Mouse (Mus musculus) CH12F3 (cell line): ENCODE results near the gene Aass.
"Not testable (repeated sequence)": the region's sequence is repeated elsewhere in the genome, so short reads cannot be mapped to it uniquely, and the experiment has no call there.

Experiments
- in situ Hi-C: fragments of 300-500 bp; cut with MboI; formaldehyde crosslinking; loops from 2 replicates; pipeline ENCODE4 v1.14.3; 2020; ENCODE audit warnings: low sequenced_read_pairs

The Aass gene

DNA sequence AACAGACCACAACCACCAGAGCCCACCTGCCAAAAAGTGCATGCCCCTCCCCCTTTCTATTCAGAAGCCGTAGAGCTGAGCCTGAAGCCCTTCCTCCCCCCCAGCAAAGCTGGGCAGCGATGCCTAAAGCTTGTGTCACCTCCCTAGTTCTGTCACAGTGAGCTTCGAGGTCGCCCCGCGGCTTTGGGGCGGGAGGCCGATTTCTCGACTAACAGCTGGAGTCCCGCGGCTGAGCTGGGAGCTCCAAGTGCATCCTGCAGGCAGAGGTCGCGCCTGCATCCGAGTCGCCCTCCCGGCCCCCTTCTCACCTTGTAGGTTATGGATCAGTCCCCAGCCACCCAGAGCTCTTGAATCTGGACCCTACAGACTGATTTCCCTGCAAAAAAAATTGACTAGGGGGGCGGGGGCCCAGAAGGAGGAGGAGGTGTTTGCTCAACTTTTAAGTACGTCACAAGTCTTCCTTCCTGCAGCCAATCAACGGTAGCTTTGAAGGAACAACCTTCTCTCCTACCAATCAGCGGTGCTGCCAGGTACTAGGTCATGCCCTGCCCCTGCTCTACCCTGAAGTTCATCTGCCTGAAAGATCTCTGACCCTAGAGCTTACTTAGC, at the start of gene Aass:
Gene Aass (minus strand): TSS at position 414 of the 609 bp plus-strand sequence.
- in situ Hi-C loops: no loop called here

DNA sequence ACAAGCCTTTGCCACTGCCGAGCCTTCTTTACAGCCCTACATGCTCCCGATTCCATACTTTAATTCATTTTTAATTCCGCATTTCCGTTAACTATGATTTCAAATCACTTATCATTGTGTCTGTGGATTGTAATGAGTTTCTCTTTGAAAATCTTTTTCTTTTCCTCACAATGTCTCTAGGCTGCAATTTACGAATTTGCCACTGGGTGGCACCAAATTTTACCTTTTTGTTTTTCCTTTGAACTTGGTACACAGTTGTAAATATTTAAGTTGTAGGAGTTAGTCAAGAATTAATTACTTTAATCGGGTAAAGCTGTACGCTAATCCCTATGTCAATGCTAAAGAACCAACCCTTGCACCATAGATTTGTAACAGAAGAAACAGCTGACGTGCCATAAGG, 47.3 kb upstream of the Aass start:
- in situ Hi-C loops: no loop called here

DNA sequence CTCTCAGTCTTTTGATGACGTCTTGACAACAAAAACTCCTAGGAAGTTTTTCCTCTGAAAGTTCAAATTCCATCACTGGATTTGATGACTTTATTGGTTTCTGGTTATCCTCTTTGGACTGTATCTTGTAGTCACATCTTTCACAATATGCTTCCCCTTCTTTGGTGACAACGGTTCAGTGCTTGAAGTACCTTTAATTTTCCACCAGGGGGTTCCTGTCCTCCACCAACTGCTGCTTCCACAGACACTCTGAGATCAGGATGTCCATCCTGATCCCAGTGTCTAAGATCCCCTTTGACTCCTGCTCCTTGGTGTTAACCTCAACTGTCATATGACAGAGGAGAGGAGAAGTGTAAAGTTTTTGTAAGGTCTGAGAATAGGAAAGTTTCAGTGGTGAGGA, 31.0 kb upstream of the Aass start:
- in situ Hi-C loops: not testable (repeated sequence)

DNA sequence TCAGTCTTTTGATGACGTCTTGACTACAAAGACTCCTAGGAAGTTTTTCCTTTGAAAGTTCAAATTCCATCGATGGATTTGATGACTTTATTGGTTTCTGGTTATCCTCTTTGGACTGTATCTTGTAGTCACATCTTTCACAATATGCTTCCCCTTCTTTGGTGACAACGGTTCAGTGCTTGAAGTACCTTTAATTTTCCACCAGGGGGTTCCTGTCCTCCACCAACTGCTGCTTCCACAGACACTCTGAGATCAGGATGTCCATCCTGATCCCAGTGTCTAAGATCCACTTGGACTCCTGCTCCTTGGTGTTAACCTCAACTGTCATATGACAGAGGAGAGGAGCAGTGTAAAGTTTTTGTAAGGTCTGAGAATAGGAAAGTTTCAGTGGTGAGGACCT, 23.6 kb upstream of the Aass start:
- in situ Hi-C loops: not testable (repeated sequence)

DNA sequence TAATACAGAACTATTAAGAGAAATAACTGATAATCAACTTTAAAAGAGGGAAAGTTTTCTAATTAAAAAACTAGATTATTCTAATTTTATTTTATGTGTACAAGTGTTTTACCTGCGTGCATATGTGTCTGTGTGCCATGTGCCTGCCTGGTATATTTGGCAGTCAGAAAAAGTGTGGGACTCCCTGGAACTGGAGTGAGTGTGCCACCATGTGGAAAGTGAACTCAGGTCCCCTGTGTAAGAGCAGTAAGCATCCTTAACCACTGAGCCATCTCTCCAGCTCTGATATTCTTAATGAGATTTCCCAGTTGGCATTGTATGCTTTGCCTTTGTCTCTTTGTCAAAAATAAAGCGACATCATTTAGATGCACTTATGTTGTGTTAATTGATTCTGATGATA, 20.3 kb upstream of the Aass start:
- in situ Hi-C loops: no loop called here

DNA sequence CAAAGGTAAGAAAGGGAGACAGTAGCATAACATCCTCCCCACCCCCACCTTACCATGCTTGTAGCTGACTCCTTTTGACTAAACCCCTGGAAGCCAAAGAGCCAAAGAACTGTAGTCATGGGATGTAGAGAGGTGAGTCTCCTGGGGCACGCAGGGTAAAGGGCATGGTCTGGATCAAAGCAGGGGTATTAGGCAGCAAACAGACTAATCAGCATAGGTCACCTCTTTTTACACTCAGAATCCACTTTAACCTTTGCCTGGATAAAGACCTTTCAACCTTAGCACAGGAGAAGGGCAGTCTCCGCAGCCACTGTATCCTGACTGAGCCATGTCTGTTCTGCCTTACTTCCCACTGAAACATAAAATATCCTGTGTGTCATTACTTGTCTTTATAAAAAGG, 14.4 kb upstream of the Aass start:
- in situ Hi-C loops: no loop called here

DNA sequence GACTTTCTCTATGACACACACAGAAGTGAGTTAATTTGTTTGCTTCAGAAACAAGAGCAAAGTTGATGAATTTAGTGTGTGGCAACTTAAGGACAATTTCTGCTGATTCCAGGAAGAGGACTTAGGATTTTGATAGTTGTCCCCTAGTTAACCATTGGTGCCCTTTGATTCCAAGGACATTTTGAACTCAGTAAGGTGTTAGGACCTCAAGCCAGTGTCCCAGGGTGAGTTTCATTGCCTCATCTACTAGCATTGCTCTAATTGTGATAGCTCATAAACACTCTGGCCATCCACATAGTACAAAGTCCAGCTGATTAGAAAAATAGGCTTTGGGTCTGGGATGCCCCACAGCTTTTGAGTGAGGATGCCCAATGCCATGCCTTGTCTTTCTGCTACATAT, 11.2 kb upstream of the Aass start:
- in situ Hi-C loops: no loop called here

DNA sequence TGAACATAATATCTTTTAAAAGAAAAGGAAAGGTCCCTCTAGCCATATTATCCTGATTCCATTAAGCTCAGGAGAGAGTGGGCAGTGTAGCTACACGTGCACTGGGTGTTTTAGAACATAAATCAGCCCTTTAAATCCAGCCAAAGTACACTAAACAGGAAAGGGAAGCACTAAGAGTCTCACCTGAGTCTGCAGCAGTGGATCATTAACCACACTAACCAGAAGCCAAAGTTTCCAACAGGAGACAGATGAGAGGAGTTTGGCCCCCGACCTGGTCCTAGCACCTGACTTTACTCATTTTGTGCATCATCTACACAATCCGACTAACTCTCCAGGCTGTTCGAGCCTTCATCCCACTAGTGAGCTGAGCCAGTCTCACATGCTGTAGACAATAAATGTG, 1.8 kb downstream of the Aass start:
- in situ Hi-C loops: no loop called here

DNA sequence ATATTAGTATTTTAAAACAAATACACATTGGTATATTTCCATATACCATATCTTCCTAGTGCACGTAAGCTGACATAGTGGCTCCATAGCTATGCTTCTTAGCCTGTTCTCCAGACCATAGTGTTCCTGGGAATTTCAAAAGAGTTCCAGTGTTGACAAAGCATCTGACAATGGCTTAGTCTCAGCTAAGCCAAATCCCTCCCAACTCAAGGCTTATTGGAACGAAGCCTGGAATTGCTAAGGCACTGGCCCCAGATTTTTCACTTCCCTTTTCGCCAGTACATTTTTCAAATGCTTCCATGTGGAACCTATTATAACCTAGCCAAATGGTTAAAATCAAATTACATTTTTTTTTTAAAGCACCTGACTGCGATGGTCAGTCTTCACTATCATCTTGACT, 3.6 kb downstream of the Aass start:
- in situ Hi-C loops: no loop called here

DNA sequence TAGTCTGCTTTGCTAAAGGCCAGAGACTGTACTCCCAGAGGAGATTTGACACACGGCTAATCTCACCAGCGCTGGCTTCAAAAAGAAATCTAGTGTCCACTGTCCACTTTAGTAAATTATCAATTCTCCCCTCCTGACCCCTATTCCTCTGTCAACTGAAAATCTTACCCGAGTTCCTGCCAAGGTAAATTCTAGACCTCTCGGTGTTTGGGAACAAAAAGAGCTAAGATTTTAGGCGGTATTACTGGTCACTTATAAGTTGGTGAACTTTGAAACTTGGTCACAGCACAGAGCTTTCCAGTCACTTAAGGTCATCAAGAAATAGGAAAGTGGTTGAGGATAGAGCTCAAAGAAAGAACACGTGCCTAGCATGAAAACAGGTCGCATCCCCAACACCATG, 6.1 kb downstream of the Aass start:
- in situ Hi-C loops: no loop called here

DNA sequence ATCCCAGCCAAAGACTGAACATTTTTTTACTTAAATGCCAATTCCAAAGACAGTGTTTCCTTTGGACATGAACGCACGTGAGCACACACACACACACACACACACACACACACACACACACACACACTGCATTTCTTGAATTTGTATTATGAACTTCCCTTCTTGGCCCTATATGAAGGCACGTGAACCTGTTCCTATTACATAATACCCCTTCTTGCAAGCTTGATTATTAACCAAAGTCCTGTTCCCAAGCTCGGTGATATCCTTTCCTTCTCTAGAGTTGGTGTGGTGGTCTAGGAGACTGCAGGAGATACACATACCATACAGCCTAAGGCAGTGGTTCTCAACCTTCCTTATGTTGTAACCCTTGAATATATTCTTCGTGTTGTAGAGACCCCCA, 7.0 kb downstream of the Aass start:
- in situ Hi-C loops: no loop called here

DNA sequence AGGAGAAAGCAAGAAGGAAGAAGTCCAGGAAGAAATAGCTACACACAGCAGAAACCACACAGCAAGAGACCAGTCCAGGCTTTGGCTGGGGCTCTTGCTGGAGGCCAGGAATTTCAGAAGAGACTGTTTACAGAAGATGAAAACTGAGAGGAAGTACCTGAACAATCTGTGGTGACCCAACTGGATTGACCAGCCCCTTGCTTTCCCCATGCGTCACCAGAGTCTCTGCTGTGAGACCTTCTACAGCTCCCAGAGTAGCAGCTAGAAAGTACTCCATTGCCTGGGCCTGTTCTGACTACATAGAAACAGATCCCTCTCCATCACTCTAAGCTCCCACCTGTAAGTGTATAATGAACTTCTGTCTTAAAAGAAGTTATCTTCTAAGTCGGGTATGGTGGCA, 8.0 kb downstream of the Aass start:
- in situ Hi-C loops: no loop called here

DNA sequence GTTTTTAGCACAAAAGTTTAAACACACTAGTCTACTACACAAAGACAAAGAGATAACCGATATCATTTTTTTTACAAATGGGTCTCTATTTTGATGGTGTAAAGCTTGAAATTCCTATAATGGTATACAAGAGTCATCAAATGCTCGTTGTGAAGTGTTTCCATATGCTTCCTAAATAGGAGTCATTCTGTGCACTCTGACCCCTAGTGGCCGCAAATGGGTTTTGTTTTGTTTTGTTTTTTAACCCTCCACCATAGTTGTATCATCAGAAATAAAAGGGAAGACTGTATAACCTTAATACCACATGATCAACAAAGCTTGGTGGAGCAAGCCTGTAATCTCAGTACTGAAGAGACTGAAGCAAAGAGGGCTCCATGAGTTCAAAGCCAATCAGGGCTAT, 9.9 kb downstream of the Aass start:
- in situ Hi-C loops: no loop called here

DNA sequence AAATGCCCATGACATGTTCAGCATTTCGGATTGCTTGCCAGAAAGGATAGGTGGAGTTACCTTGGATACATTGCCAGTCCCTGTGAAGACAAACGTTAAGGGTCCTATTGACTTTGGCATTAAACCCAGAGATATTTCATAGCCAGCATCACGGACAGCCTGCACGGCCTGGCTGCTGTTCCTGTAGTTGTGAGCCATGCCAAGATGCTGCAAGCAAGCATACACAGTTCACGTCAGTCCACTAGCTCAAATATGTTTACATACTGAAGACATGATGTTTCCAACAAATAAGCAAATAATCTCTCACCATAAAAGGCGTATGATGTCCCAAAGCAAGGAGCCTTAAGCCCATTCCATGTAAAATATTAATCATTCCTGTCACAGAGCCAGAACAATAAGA, 18.0 kb downstream of the Aass start:
- in situ Hi-C loops: no loop called here

DNA sequence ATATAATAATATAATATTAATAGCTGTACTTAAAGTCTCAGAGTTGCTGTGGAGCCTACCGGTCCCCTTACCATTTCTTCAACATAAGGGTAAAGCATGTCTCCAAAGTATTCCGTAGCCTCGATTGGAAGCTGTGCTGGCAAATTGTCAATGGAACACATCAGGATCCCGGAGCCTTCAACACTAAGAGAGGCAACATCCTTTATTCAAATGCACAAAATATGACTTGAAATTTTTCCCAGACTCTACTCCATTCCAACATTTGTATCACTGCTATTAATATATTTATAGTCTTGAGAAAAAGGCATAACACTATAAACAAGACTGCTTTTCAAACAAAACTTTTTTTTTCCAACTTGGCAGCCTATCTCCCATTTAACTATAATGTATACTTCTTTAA, 25.7 kb downstream of the Aass start:
- in situ Hi-C loops: no loop called here

DNA sequence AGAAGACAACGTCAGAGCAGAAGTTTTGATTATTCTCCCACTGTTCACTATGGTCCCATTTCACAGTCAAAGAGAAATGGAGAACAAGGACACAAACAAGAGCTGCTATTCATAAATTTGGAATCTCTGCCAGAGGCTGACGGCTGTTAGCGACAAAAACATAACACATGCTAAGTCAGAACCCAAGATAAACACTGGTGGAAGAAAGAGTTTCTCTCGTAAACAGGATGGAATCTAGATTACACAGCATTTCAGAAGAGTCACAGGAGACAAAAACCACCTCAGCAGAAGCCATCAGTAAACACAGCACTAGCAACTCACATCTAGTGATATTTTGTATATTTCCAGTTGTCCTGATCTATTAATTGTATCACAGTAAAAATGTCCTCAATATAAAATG, 26.4 kb downstream of the Aass start:
- in situ Hi-C loops: no loop called here

DNA sequence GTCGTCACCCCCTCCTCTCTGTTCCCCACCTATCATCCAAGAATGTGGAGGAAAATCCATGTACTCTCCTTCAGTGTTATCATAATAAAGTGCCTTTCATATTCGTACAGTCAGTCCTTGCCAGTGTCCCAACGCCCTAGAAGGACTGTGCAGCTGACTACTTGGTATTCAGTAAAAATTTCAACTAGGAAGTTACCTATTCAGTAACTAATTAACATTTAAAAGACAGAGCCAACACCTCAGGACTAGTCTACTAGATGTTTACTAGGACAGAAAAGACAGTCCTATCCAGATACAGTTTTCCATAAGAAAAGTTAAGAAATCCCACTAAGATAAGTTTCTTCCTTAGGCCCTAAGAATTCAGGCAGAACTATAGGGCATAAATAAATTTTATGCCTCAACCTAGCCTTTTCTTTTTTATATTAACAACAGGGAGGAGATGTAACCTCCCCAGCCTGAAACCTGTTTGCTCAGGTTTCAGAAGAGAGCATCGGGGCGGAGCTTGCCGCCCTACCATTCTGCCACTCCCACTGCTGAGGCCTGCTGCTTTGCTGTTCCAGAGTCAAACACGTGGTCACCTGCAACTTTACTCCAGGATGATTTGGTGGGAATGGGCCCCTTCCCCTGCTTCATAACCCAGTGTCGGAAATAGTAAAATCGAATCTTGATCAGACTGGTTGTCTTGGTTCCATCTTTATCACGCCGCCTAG, 42.3 kb downstream of the Aass start:
- in situ Hi-C loops: not testable (repeated sequence)

DNA sequence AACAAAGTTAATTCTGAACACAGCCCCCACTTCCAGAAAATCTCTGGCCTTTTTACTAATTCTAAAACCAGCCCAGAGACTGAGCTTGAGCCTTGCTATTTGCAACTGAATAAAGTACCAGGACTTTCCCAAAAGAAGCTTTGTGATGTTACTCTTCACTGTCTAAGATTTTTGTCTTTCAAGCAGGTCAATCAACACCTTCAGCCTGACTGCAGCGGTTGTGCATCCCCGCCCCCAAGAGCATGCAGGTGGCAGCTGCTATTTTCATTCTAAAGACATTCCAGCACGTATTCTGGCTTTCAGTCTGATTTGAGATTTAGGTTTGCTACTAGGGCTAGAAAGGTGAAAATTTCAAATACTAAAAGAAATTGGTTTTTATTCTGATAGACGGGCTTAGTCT, 43.5 kb downstream of the Aass start:
- in situ Hi-C loops: not testable (repeated sequence)

DNA sequence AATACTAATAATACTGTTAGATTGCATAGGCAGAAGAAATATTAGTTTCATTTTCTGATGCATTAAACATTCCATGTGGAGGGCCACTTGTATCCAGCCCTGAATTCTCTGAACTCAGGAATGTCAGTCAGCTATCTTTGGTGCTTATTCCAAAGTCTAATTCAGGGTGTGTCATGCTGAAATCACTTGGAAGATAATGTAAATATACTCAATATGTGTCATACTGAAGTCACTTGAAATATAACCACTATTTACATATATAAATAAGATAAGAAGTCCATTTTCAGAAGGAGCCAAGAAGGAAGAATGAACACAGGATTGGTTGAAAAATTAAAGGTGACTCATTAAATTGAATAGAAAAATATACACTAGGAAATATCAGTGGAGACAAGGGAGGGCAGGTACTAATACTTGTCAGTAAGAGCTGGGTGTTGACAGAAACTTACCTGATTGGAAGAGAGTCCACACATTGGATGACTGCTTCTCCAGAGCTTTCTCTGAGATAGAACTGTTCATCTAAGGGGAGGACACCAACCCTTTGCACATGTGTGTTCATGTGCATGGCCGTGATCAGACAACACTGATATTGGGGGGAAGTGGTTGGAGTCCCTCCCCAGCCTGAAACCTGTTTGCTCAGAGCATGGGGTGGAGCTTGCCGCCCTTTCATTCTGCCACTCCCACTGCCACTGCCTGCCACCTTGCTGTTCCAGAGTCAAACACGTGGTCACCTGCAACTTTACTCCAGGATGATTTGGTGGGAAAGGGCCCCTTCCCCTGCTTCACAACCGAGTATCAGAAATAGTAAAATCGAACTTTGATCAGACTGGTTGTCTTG, 48.0 kb downstream of the Aass start:
- in situ Hi-C loops: no loop called here

DNA sequence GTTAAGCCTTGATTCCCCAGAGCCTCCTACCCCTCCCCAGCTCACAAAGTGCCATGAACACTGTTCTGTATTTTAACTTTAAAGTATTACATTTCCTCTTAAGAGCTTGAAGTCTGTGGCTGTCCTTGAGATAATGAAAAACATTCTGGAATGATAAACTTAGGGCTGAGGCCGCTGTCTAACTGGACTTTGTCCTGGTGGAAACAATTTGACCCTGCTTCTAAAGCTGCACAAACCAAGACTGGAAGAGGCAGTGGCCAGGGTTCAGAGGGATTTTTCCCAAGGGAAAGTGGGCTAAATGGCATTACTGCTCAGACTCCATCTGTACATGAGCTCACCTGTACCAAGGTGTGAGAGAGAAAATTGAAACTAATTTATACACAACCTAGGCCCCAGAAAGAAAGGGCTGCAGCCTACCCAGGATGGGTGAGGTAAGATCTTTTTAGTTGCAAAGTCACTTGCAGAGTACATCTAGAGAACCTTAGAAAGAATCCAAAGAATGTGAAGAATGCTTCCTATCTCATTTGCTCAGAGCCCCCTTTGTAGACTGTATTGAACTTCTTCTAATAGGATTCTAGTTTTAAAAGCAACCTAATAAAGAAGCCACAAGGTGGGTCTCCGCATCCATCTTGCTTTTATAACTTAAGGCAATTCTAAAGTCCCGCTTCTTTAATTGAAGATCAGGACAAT, 52.6 kb downstream of the Aass start:
- in situ Hi-C loops: no loop called here

DNA sequence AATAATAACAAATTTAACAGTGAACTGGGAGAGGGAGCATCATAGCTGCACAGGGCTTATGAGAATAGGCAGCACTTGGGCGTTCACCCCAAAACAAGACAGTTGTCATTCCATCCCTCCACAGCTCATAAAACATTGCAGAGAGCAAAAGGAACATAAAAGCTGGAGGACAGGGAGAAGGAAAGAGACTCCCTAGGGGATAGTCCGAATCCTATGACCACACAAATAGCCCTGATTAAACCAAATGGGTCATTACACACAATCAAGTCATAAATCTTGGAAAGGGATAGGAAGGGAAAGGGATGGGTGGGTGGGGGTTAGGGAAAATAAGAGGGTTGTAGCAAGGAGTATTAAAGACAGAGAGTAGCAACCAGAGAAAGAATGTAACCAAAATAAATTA, 54.5 kb downstream of the Aass start:
- in situ Hi-C loops: no loop called here

DNA sequence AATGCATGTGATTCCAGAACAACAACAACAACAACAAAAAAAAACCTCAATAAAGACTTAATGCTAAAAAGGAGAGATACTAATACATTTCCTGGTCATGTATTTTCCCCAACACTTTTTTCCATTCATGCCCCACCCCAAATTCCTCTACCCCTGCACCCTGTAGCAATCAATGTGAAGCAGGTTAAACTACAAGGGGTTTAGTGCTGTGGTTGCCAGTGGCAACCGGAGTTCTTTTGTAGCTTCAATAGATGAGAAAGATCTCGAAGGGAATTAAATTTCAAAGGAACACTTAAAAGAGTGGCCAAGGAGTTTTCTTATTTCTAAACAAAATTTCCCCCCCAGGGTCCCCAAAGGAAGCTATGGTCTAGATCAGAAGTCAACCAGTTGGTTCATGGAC, 56.7 kb downstream of the Aass start:
- in situ Hi-C loops: no loop called here
